Mouse (Mus musculus): ENCODE results near the gene Olfm2. TPM values are rescaled to one million over a fixed set of nuclear protein-coding genes. Genes with fewer than 3 reads are reported as not detected.

Olfm2 gene
- polyA plus RNA-seq, 1 experiment = 3.6 TPM

GRCm38 (mm10) chr9:20762197-20762961 lies 16.2 kb upstream of the Olfm2 start:
- Histone ChIP-seq H3K4me1 (ENCODE audit: control insufficient read depth, insufficient read depth, low read length) (no peaks in the 10 kb centered on the region), H3K27ac (ENCODE audit: insufficient read depth, low read length) (no peak overlapping the region), H3K4me3 (ENCODE audit: insufficient read depth, low read length) (no peak overlapping the region)
- TF ChIP-seq CTCF (IDR thresholded peaks at IDR 0.05; ENCODE audit: borderline replicate concordance, insufficient read depth, low read length) (no peak), POLR2A (IDR thresholded peaks at IDR 0.05; ENCODE audit: low read depth, low read length) (no peak)

GRCm38 (mm10) chr9:20761388-20761787 lies 15.2 kb upstream of the Olfm2 start:
- Histone ChIP-seq H3K4me1 (ENCODE audit: control insufficient read depth, insufficient read depth, low read length) (no peaks in the 10 kb centered on the region), H3K4me3 (ENCODE audit: insufficient read depth, low read length) (no peak overlapping the region), H3K27ac (ENCODE audit: insufficient read depth, low read length) (0 out of 2 replicates have a peak overlapping the region, but pooled peaks have one; percentile 18)
- TF ChIP-seq POLR2A (IDR thresholded peaks at IDR 0.05; ENCODE audit: low read depth, low read length) = no peak
- TF ChIP-seq CTCF (IDR thresholded peaks at IDR 0.05; ENCODE audit: borderline replicate concordance, insufficient read depth, low read length) = no peak

DNA sequence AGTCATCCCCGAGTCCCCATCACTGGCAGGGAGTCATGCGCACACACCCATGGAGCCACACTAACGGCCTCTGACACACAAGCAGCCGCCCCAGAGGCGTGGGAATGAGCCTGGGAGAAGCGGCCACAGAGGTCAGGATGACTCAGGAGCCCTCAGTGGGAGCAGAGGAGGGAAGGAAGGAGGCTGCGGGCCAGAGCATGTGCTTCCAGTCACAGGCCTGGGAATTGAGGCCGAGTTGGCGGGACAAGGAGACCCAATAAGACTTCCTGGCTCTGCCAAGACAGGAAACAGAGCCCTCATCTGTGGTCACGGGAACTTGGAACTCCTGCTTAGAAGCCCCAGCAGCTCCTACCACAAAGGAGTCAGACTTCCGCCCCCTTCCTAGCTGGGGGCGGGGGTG lies 14.7 kb upstream of the Olfm2 start:
- 0 out of 2 replicates have a peak overlapping the region, but pooled peaks have one; percentile 18 for H3K27ac ChIP-seq (ENCODE audit: insufficient read depth, low read length)
- no peak overlapping the region for H3K4me3 ChIP-seq (ENCODE audit: insufficient read depth, low read length)
- TF ChIP-seq CTCF (IDR thresholded peaks at IDR 0.05; ENCODE audit: borderline replicate concordance, insufficient read depth, low read length) = no peak
- TF ChIP-seq POLR2A (IDR thresholded peaks at IDR 0.05; ENCODE audit: low read depth, low read length) = no peak
- H3K4me1 ChIP-seq (ENCODE audit: control insufficient read depth, insufficient read depth, low read length) = no peaks in the 10 kb centered on the region

DNA sequence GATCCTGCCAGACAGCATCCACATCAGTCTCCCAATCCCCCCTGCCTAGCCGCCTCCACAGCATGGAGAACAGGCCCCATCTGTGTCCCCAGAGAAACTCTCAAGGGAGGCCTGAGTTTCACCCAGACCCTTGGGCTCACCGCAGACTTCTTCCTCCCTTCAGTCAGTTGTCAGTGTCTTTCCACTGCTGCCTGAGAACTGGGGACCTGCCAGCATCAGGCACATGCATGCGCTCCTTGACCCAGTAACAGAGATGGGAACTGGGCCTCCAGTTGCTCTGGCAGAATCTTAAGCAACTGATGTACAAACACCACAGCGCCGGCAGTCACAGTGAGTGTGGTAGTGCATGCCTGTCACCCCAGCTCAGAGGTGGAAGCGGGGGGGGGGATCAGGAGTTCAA lies 12.7 kb upstream of the Olfm2 start:
- Histone ChIP-seq H3K27ac (ENCODE audit: insufficient read depth, low read length) (no peak overlapping the region), H3K4me3 (ENCODE audit: insufficient read depth, low read length) (no peak overlapping the region), H3K4me1 (ENCODE audit: control insufficient read depth, insufficient read depth, low read length) (no peaks in the 10 kb centered on the region)
- no peak for TF ChIP-seq POLR2A (IDR thresholded peaks at IDR 0.05; ENCODE audit: low read depth, low read length)
- TF ChIP-seq CTCF (IDR thresholded peaks at IDR 0.05; ENCODE audit: borderline replicate concordance, insufficient read depth, low read length) = no peak

- H3K4me3 ChIP-seq (ENCODE audit: insufficient read depth, low read length) = no peak overlapping the region
- no peaks in the 10 kb centered on the region for H3K4me1 ChIP-seq (ENCODE audit: control insufficient read depth, insufficient read depth, low read length)
- no peak for TF ChIP-seq CTCF (IDR thresholded peaks at IDR 0.05; ENCODE audit: borderline replicate concordance, insufficient read depth, low read length)
- TF ChIP-seq POLR2A (IDR thresholded peaks at IDR 0.05; ENCODE audit: low read depth, low read length) = no peak
- H3K27ac ChIP-seq (ENCODE audit: insufficient read depth, low read length) = no peak overlapping the region
Measured at GRCm38 (mm10) chr9:20758243-20758642, 12.1 kb upstream of the Olfm2 start.

- Histone ChIP-seq H3K27ac (ENCODE audit: insufficient read depth, low read length) (no peak overlapping the region), H3K4me1 (ENCODE audit: control insufficient read depth, insufficient read depth, low read length) (no peaks in the 10 kb centered on the region), H3K4me3 (ENCODE audit: insufficient read depth, low read length) (no peak overlapping the region)
- TF ChIP-seq CTCF (IDR thresholded peaks at IDR 0.05; ENCODE audit: borderline replicate concordance, insufficient read depth, low read length) (no peak; the same call in 1 of the 2 replicates), POLR2A (IDR thresholded peaks at IDR 0.05; ENCODE audit: low read depth, low read length) (no peak)
Measured at GRCm38 (mm10) chr9:20757087-20757955, 11.2 kb upstream of the Olfm2 start.

DNA sequence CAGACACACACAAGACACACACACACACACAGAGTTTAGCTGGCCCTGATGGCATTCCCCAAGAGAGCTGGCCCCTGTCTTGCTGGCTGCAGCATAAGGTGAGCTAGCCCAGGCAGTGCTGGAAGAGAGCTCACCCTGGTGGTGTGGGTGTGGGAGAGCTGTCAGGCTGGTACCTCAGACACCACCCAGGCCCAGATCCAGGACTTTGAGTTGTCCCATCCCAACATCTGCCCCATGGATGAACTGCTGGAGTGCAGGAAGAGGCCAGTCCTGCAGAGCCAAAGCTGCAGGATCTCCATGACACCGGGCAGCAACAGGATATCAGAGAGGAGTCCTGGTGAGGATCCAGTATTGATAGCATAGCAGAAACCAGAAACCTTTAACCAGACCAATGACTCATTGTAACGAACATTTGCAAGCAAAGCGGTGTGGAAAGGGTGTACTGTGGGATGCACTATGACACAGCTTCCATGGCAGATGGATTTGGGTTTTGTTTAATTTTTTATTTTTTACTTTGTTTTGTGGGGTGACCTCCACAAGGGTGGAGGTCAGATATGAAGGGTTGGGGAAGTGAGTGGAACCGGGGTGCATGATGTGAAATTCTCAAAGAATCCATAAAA lies 10.0 kb upstream of the Olfm2 start:
- TF ChIP-seq CTCF (IDR thresholded peaks at IDR 0.05; ENCODE audit: borderline replicate concordance, insufficient read depth, low read length) (no peak), POLR2A (IDR thresholded peaks at IDR 0.05; ENCODE audit: low read depth, low read length) (no peak)
- Histone ChIP-seq H3K4me3 (ENCODE audit: insufficient read depth, low read length) (no peak overlapping the region), H3K4me1 (ENCODE audit: control insufficient read depth, insufficient read depth, low read length) (no peaks in the 10 kb centered on the region), H3K27ac (ENCODE audit: insufficient read depth, low read length) (no peak overlapping the region)

GRCm38 (mm10) chr9:20754335-20754734 lies 8.2 kb upstream of the Olfm2 start:
- no peak overlapping the region for H3K4me3 ChIP-seq (ENCODE audit: insufficient read depth, low read length)
- H3K4me1 ChIP-seq (ENCODE audit: control insufficient read depth, insufficient read depth, low read length) = no peaks in the 10 kb centered on the region
- TF ChIP-seq POLR2A (IDR thresholded peaks at IDR 0.05; ENCODE audit: low read depth, low read length) (no peak), CTCF (IDR thresholded peaks at IDR 0.05; ENCODE audit: borderline replicate concordance, insufficient read depth, low read length) (no peak)
- H3K27ac ChIP-seq (ENCODE audit: insufficient read depth, low read length) = no peak overlapping the region

DNA sequence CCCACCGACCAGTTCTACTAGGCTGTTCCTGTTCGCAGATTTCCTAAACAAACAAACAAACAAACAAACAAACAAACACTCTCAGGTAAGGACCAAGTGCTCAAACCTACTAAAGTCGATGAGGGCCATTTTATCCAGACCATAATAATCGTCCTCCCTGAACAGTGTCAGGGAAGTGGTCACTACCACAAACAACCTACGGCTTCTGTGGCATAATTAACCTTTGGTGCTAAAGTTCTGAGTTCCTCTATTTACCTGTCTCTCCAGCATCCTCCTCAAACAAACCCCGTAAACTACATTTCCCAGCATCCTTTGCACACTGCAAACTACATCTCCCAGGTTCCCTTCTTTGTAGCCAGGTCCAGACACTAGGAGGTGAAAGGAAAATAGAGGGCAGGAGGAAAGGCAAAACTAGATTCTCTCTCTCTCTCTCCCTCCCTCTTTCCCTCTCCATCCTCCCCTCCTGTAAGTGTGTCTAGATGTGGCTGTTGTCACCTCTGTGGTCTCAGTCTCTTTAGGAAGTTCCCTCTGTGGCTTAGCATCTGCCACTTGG lies 5.4 kb upstream of the Olfm2 start:
- Histone ChIP-seq H3K4me1 (ENCODE audit: control insufficient read depth, insufficient read depth, low read length) (no peaks in the 10 kb centered on the region), H3K4me3 (ENCODE audit: insufficient read depth, low read length) (no peak overlapping the region), H3K27ac (ENCODE audit: insufficient read depth, low read length) (no peak overlapping the region)
- TF ChIP-seq CTCF (IDR thresholded peaks at IDR 0.05; ENCODE audit: borderline replicate concordance, insufficient read depth, low read length) = no peak

Data from embryonic fibroblast, embryonic 13.5 days (primary cell).